Mouse (Mus musculus) liver, postnatal 0 days (tissue): Measurements from ENCODE around the gene Ston1.

Experiments used
- CTCF ChIP-seq: sonication (generic); IDR thresholded peaks from 2 replicates; pipeline ENCODE4 v1.5.1; 2016; ENCODE audit warnings: antibody characterized with exemption, low read depth
- EP300 ChIP-seq: IDR thresholded peaks from 2 replicates; pipeline ENCODE4 v1.6.1; 2016; ENCODE audit warnings: antibody characterized with exemption, low read depth, mild to moderate bottlenecking

DNA sequence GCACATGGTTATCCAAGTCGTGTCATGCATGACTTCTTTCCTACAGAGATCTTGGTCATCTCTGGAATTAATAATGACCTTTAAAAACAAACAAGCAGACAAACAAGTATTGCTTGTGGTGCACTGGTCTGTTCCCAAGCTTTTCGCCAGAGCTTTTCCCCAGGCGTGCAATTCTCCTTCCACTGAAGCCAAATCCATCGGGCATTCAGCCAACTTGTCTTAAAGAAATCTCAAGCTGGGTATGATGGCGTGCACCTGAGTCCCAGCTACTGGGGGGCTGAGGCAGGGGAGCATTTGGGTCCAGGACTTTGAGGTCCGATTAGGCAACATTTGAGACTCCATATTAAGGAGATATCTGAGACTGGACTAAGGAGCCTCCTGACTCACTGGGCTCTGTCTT, 7.2 kb upstream of the Ston1 start:
- TF ChIP-seq CTCF (no peak), EP300 (no peak)
